18 mouse cellular contexts compared by ENCODE assay signal in genomic region chr9:85469288-85469687, GRCm38 (mm10).
"Had no signal": no experiment of that assay in that cellular context is flagged by ENCODE, and none has a peak within 500 bp of the region (broad histone marks: within the 10 kb centered on the region; RNA-seq: fewer than 3 reads in every experiment).

No protein-coding gene starts in this region.

- H3K4me3 ChIP-seq: lung, embryonic 15.5 days; megakaryocyte, embryonic 14.5 days; midbrain, embryonic 12.5 days; neural tube, embryonic 12.5 days; stomach, embryonic 15.5 days had no signal

- DNase-seq: liver, postnatal 0 days; lung, adult 2 months; lung, postnatal 14 days; lung, postnatal 36 days; midbrain, embryonic 14.5 days; right cerebral cortex, postnatal 14 days; thymus, adult 2 months; thymus, postnatal 25 days; thymus, postnatal 4 days had no signal

- ATAC-seq: liver, postnatal 0 days; lung, postnatal 0 days; midbrain, embryonic 16.5 days had no signal

- H3K9me3 ChIP-seq: lung, embryonic 15.5 days; megakaryocyte, embryonic 14.5 days; midbrain, embryonic 12.5 days; neural tube, embryonic 12.5 days; stomach, embryonic 15.5 days had no signal

- H3K4me2 ChIP-seq: lung, embryonic 15.5 days; midbrain, embryonic 12.5 days; neural tube, embryonic 12.5 days; stomach, embryonic 15.5 days had no signal

- H3K27ac ChIP-seq: lung, embryonic 15.5 days; macrophage; midbrain, embryonic 12.5 days; neural tube, embryonic 12.5 days; stomach, embryonic 15.5 days; stomach, postnatal 0 days had no signal

- H3K4me1 ChIP-seq: lung, embryonic 15.5 days; megakaryocyte, embryonic 14.5 days; midbrain, embryonic 12.5 days; neural tube, embryonic 12.5 days; stomach, embryonic 15.5 days had no signal

- H3K9ac ChIP-seq: liver, postnatal 0 days; lung, embryonic 15.5 days; midbrain, embryonic 12.5 days; neural tube, embryonic 12.5 days; stomach, embryonic 15.5 days had no signal

- H3K36me3 ChIP-seq: lung, embryonic 15.5 days; midbrain, embryonic 12.5 days; neural tube, embryonic 12.5 days; stomach, embryonic 15.5 days had no signal

- H3K27me3 ChIP-seq: lung, embryonic 15.5 days; megakaryocyte, embryonic 14.5 days; midbrain, embryonic 12.5 days; neural tube, embryonic 12.5 days; stomach, embryonic 15.5 days had no signal
